Mouse (Mus musculus): Measurements from ENCODE around the gene Ikzf1. TPM values are rescaled to one million over a fixed set of nuclear protein-coding genes. Genes with fewer than 3 reads are reported as not detected.

Gene Ikzf1
- polyA plus RNA-seq, 1 experiment, result 3.0 TPM

- no peak for DNase-seq (ENCODE audit: extremely low spot score in 1 of 2, low spot score in 1 of 2)
Observed at GRCm38 (mm10) chr11:11689701-11690058, 4.9 kb downstream of the Ikzf1 start.

GRCm38 (mm10) chr11:11690059-11690844 lies 5.4 kb downstream of the Ikzf1 start:
- DNase-seq (ENCODE audit: extremely low spot score in 1 of 2, low spot score in 1 of 2), result no peak

- no peak for DNase-seq (ENCODE audit: extremely low spot score in 1 of 2, low spot score in 1 of 2)
Observed at GRCm38 (mm10) chr11:11690845-11691196, 6.0 kb downstream of the Ikzf1 start.

GRCm38 (mm10) chr11:11691324-11692058 lies 6.7 kb downstream of the Ikzf1 start:
- no peak for DNase-seq (ENCODE audit: extremely low spot score in 1 of 2, low spot score in 1 of 2)

GRCm38 (mm10) chr11:11692558-11693166 lies 7.9 kb downstream of the Ikzf1 start:
- DNase-seq (ENCODE audit: extremely low spot score in 1 of 2, low spot score in 1 of 2), result no peak

GRCm38 (mm10) chr11:11693446-11693845 lies 8.6 kb downstream of the Ikzf1 start:
- no peak for DNase-seq (ENCODE audit: extremely low spot score in 1 of 2, low spot score in 1 of 2)

GRCm38 (mm10) chr11:11694072-11694471 lies 9.3 kb downstream of the Ikzf1 start:
- DNase-seq (ENCODE audit: extremely low spot score in 1 of 2, low spot score in 1 of 2), result no peak

GRCm38 (mm10) chr11:11694472-11695177 lies 9.8 kb downstream of the Ikzf1 start:
- DNase-seq (ENCODE audit: extremely low spot score in 1 of 2, low spot score in 1 of 2), result no peak

GRCm38 (mm10) chr11:11695211-11695887 lies 10.5 kb downstream of the Ikzf1 start:
- no peak for DNase-seq (ENCODE audit: extremely low spot score in 1 of 2, low spot score in 1 of 2)

GRCm38 (mm10) chr11:11695907-11696306 lies 11.1 kb downstream of the Ikzf1 start:
- DNase-seq (ENCODE audit: extremely low spot score in 1 of 2, low spot score in 1 of 2), result no peak

GRCm38 (mm10) chr11:11696814-11697213 lies 12.0 kb downstream of the Ikzf1 start:
- no peak for DNase-seq (ENCODE audit: extremely low spot score in 1 of 2, low spot score in 1 of 2)

GRCm38 (mm10) chr11:11701378-11701777 lies 16.6 kb downstream of the Ikzf1 start:
- DNase-seq (ENCODE audit: extremely low spot score in 1 of 2, low spot score in 1 of 2), result no peak

- DNase-seq (ENCODE audit: extremely low spot score in 1 of 2, low spot score in 1 of 2), result no peak
Observed at GRCm38 (mm10) chr11:11703776-11704175, 19.0 kb downstream of the Ikzf1 start.

GRCm38 (mm10) chr11:11708154-11708719 lies 23.4 kb downstream of the Ikzf1 start:
- DNase-seq (ENCODE audit: extremely low spot score in 1 of 2, low spot score in 1 of 2), result no peak

- no peak for DNase-seq (ENCODE audit: extremely low spot score in 1 of 2, low spot score in 1 of 2)
Observed at GRCm38 (mm10) chr11:11709311-11709710, 24.5 kb downstream of the Ikzf1 start.

GRCm38 (mm10) chr11:11710718-11711117 lies 25.9 kb downstream of the Ikzf1 start:
- DNase-seq (ENCODE audit: extremely low spot score in 1 of 2, low spot score in 1 of 2), result no peak

GRCm38 (mm10) chr11:11711748-11712147 lies 26.9 kb downstream of the Ikzf1 start:
- DNase-seq (ENCODE audit: extremely low spot score in 1 of 2, low spot score in 1 of 2), result no peak

GRCm38 (mm10) chr11:11714676-11715075 lies 29.9 kb downstream of the Ikzf1 start:
- no peak for DNase-seq (ENCODE audit: extremely low spot score in 1 of 2, low spot score in 1 of 2)

GRCm38 (mm10) chr11:11715963-11716691 lies 31.3 kb downstream of the Ikzf1 start:
- no peak for DNase-seq (ENCODE audit: extremely low spot score in 1 of 2, low spot score in 1 of 2)

- DNase-seq (ENCODE audit: extremely low spot score in 1 of 2, low spot score in 1 of 2), result no peak
Observed at GRCm38 (mm10) chr11:11716692-11717037, 31.9 kb downstream of the Ikzf1 start.
